Mouse (Mus musculus) left cerebral cortex, postnatal 10 days (tissue): ENCODE data around the gene Nrl. TPM values are rescaled to one million over a fixed set of nuclear protein-coding genes. Genes with fewer than 3 reads are reported as not detected.
A peak's percentile ranks its signal among the peaks of the same experiment; 100 is the strongest.

Source experiments
- DNase-seq, 2 experiments: peaks; one replicate each; pipeline ENCODE4 v3.0.0; 2021 to 2022; ENCODE audit warnings: low spot score in 2 of 2, mixed read lengths in 1 of 2; ENCODE audit errors: extremely low spot score in 1 of 2
- intact Hi-C: fragments of 180-260 bp; cut with DNase I; formaldehyde crosslinking; loops from one replicate; pipeline ENCODE4 v1.15.1; 2025
- total RNA-seq, 2 experiments: library from RNA; stranded (reverse); gene quantifications; 2 replicates each; pipeline ENCODE4 v1.2.3; 2021

The Nrl gene
- total RNA-seq, 2 experiments from 2014 or later = 0.18 to 0.49 TPM

DNA sequence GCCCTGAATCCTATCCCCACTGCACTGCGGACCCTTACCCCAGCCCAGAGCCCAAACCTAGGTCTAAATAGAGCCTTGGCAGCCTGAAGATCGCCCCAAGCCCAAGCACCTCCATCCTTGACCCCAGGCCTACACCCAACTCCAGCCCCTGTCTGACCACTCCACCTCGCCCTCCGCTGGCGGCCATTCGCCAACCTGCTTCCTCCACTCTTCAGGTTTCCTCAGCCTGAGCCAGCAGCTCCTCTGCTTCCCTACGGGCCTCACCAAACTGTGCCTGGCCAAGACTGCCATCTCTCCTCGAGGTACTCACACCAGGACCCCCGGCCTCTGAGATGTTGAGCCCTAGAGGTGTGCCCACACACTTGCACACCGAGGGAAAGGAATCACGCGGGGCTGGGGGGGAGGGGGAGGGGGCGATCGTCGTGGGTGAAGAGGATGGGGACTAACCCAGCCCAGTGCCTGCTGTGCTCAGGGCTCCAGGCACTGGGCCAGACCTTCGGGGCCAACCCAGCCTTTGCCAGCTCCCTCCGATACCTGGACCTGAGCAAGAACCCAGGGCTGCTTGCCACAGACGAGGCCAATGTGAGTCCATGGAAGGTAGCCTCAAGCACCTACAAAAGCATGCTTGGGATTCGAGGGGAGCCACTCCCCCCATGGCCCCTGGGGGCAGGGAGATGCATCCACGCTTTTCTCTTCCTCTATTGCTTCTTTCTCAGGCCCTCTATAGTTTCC, 29.1 kb downstream of the Nrl start:
- peak in 1 of 2 experiments; percentile 40 for DNase-seq
- intact Hi-C loops = loop anchor here (2.0 to 10.0 kb wide), 3 partner anchors 42 to 341 kb away; no protein-coding TSS in a partner anchor

DNA sequence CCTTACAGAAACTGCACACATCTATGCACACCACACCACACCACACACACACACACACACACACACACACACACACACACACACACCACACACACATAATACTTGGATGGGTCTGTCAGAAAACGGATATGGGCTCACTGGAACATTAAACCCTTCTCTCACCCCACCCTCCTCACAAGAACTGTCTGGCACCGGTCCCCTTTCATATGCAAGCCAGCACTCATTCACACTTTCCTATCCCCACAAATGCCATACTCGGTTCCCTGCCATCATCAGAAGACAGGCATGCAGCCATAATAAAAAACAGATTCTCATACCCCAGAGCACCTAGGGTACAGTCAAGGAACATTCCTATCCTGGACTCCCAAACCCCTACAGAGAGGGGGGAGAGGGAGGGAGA, 32.7 kb downstream of the Nrl start:
- peak in 1 of 2 experiments; percentile 46 for DNase-seq
- intact Hi-C loops = loop anchor here (5.0 to 10.0 kb wide), 2 partner anchors 220 to 337 kb away; no protein-coding TSS in a partner anchor

- intact Hi-C loops = loop anchor here (5.0 to 10.0 kb wide), 2 partner anchors 219 to 337 kb away; no protein-coding TSS in a partner anchor
- peak in 1 of 2 experiments; percentile 80 for DNase-seq
Observed at GRCm38 (mm10) chr14:55491291-55491833, 33.4 kb downstream of the Nrl start.

DNA sequence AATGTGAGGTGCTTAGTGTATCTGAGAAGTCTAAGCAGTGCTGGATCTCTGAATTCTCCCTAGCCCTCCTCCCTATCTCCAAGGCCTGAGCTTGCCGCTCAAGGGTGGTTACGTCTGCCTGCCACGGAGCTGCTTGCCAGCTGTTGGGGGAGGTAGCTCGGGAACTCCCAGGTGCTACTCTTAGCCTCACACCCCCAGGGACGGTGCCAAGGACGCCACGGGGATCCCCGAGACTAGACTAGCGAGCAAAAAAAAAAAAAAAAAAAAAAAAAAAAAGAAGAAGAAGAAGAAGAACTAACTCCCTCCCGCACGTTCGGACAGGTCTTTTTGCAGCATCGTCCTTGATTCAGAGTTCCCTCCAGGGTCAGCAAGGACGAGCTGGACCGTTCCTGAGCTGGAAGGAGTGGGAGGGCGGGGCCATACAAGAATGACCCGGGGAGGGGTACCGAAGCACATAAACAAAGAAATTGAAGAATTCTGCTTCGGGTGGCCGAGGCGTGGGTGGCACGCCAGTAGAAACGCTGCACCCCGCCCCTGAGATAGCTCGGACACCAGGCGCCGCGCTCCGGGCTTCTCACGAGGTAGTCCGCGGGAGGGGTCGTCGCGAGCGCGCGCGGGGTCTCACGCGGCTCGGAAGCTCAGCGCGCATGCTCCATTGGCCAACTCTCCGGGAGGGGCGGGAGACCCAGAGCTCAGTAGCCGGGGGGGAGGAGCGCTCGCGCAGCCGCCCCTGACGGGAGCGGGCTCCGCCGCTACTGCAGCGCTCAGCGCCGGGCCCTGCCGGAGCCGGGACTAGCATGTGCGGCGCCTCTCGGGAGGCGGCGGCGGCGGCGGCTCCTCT, 34.2 kb downstream of the Nrl start, which contains the start of gene Carmil3:
Carmil3 (plus strand) TSS at position 291 of the 841 bp plus-strand sequence.
- DNase-seq = peak; percentile 85 to 91
- intact Hi-C loops = loop anchor here (5.0 to 10.0 kb wide), 2 partner anchors 218 to 336 kb away; no protein-coding TSS in a partner anchor

DNA sequence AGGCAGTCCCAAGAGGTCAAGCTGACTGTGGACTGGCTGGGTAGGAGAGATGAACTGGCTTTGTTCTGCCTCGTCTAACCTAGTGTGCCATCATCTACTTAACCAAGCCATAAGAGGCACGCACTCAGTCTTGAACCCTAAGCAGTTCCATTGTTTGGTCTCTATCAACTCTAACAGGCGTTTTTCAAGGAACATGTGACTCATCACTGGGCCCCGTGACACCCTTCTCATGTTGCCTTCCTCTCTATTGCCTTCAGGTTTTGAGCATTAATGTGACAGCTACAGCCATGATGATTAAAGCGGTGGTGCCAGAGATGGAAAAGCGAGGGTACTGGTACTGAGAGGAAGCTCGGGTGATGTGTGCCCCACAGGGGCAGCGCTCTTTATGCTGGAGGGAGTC, 37.9 kb downstream of the Nrl start:
- intact Hi-C loops = no loop called here
- DNase-seq = no peak

- intact Hi-C loops = no loop called here
- DNase-seq = no peak
Observed at GRCm38 (mm10) chr14:55484430-55485085, 40.2 kb downstream of the Nrl start.

DNA sequence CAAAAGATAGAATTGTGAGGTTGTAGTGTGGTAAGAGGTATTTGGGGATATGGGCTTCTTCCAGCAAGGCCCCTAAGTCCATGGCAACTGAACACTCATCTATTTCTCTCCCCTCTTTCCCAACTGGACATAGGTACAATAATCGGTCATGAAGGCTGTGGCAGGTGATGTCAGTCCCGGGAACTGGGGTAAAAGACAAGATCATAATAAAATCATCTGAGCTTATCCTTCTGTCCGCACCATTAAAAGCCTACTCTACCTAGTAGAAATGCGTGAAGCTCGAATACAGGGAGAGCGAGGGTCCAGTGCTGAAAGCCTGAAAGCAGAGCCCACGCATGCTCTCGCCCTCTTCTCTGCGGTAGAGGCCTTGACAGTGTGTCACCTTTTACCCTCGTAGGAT, 45.2 kb downstream of the Nrl start:
- no peak for DNase-seq
- intact Hi-C loops = no loop called here

DNA sequence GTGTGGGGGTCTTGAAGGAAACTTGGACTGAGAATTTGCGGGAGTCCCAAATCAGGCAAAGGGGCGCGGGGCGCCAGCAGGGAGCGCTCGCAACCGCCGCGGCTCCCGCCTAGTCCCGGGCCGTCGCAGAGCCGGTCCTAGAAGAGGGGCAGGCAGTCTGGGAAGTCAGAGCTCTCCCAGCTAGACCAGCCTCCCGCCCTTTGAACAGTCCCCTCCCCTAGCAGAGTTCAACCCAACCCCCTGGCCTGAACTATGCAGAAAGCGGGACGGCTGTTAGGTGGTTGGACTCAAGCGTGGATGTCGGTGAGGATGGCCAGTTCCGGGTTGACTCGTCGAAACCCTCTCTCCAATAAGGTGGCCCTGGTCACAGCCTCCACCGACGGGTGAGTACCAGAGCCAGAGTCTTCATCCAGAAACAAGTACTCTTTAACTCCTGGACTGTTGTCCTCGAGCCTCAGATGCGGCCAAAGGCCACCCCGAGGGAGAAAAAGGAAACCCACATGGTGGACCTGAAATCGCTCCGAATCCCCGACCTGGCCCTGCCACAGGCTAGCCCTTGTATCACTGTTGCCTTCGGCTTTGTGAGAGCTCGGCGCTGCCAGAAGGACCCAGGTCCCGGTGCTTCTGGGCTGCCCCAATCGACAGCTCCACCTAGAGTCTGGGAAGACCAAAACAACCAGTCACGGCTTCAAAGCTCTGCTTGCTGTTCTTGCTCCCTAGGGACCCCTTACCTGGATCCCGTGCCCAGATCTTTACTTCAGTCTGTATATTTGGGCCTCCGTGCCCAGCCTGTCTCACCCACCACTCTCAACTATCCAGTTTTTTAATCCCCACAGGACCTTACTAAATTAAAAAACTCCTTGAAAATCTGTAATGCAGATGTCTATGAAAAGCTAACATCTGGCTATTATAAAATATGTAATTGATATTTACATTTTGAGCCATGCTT, 45.9 kb downstream of the Nrl start, which contains the start of gene Dhrs4:
Dhrs4 (plus strand) TSS at position 108 of the 949 bp plus-strand sequence.
- intact Hi-C loops = no loop called here
- peak; percentile 56 to 83 for DNase-seq

GRCm38 (mm10) chr14:55477829-55478228, 47.0 kb downstream of the Nrl start:
- intact Hi-C loops = no loop called here
- DNase-seq = no peak

- intact Hi-C loops = no loop called here
- DNase-seq = no peak
Observed at GRCm38 (mm10) chr14:55477421-55477820, 47.4 kb downstream of the Nrl start.

DNA sequence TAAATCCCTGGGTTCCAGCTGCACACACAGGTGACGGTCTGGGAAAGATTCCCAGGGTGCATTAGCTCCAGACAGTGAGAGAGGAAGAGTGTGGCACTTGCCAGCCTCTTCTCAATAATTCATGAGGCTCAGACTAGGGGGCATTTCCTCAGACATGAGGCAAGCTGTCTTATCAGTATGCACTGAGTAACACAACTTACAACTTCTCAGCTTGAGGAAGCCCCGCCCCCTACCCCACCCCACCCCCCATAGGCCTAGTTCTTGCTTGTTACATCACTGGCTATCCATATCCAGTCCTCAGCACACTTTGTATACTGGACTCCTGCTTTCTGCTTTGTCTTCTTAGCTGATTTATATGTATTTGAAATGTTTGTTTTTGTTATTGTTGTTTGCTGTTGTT, 49.1 kb downstream of the Nrl start:
- intact Hi-C loops = no loop called here
- no peak for DNase-seq

- intact Hi-C loops = no loop called here
Observed at GRCm38 (mm10) chr14:55470806-55471205, 54.0 kb downstream of the Nrl start.

DNA sequence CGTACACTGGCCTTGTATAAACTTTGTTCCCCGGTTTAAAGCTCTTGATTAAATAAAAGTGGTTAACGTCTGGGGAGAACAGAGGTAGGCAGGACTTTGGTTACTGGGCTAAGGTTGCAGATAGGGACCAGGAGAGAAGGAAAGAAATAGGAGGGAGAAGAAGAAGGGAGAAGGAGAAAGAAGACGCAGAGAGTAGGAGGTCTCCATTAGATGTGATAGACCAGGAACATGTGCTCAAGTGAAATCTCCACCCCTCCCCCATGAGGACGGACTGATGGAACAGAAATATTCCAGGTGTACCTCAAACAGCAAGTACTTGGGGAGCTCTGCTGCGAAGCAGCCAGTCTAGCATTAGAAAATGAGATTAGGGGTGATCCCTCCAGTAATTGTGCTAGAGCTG, 55.0 kb downstream of the Nrl start:
- intact Hi-C loops = no loop called here
- no peak for DNase-seq

More at GRCm38 (mm10) chr14:55470806-55471205, 54.0 kb downstream of the Nrl start:
- DNase-seq = no peak

GRCm38 (mm10) chr14:55469041-55469440, 55.7 kb downstream of the Nrl start:
- intact Hi-C loops = no loop called here
- DNase-seq = no peak
